Mouse (Mus musculus): ENCODE results near the gene Kirrel. TPM values are rescaled to one million over a fixed set of nuclear protein-coding genes. Genes with fewer than 3 reads are reported as not detected.

The Kirrel gene
- total and polyA plus RNA-seq, 3 experiments, result not detected

- TF ChIP-seq KAT2A (conservative IDR thresholded peaks at IDR 0.05; ENCODE audit: low read depth, low read length) (no peak), NELFE (IDR thresholded peaks at IDR 0.05; ENCODE audit: low read depth, low read length) (no peak), MYB (IDR thresholded peaks at IDR 0.05; ENCODE audit: low read depth, low read length) (no peak), TBP (IDR thresholded peaks at IDR 0.05; ENCODE audit: low read depth, low read length) (no peak), TAL1 (IDR thresholded peaks at IDR 0.05; ENCODE audit: low read length) (no peak), ZMIZ1 (IDR thresholded peaks at IDR 0.05; ENCODE audit: low read depth, low read length) (no peak), USF1 (IDR thresholded peaks at IDR 0.05; ENCODE audit: low read depth, low read length) (no peak), EP300 (IDR thresholded peaks at IDR 0.05; ENCODE audit: low read depth in 1 of 2, low read length in 2 of 2) (no peak), MAX (IDR thresholded peaks at IDR 0.05; ENCODE audit: low read length) (no peak), CHD1 (IDR thresholded peaks at IDR 0.05; ENCODE audit: low read depth, low read length) (no peak), POLR2AphosphoS2 (IDR thresholded peaks at IDR 0.05; ENCODE audit: low read length) (no peak), SIN3A (IDR thresholded peaks at IDR 0.05; ENCODE audit: low read length) (no peak), USF2 (IDR thresholded peaks at IDR 0.05; ENCODE audit: borderline replicate concordance in 1 of 2, insufficient read depth in 1 of 2, low read depth in 1 of 2, low read length in 2 of 2) (no peak), POLR2AphosphoS5 (IDR thresholded peaks at IDR 0.05; ENCODE audit: borderline replicate concordance, low read depth, low read length) (no peak), MXI1 (IDR thresholded peaks at IDR 0.05; ENCODE audit: low read depth, low read length) (no peak), POLR2A (IDR thresholded peaks at IDR 0.05; ENCODE audit: control insufficient read depth in 1 of 2, insufficient read depth in 1 of 2, low read depth in 1 of 2, low read length in 2 of 2, poor library complexity in 1 of 2) (no peak), ELF1 (IDR thresholded peaks at IDR 0.05; ENCODE audit: low read depth, low read length) (no peak)
- H3K9me3 ChIP-seq (replicated peaks; ENCODE audit: insufficient read depth, low read length), result no peaks in the 10 kb centered on the region
- H3K27ac ChIP-seq (ENCODE audit: control insufficient read depth, low read depth, low read length), result no peak overlapping the region
- no peaks in the 10 kb centered on the region for H3K36me3 ChIP-seq (ENCODE audit: control insufficient read depth in 1 of 2, insufficient read depth in 2 of 2, low read length in 2 of 2)
- H3K79me2 ChIP-seq (ENCODE audit: control insufficient read depth, insufficient read depth, low read length, poor library complexity), result no peaks in the 10 kb centered on the region
- H3K4me3 ChIP-seq (ENCODE audit: control insufficient read depth in 1 of 2, insufficient read depth in 1 of 2, low read depth in 2 of 2, low read length in 2 of 2), result no peak overlapping the region
- no peaks in the 10 kb centered on the region; a peak in 1 of 4 replicates for H3K27me3 ChIP-seq (ENCODE audit: control insufficient read depth in 1 of 2, insufficient read depth in 2 of 2, low read length in 2 of 2)
- H3K9ac ChIP-seq (ENCODE audit: control insufficient read depth, low read depth, low read length, poor library complexity, severe bottlenecking), result no peak overlapping the region
- DNase-seq (ENCODE audit: low read depth, low spot score), result no peak
- no peaks in the 10 kb centered on the region for H3K4me1 ChIP-seq (ENCODE audit: control insufficient read depth in 1 of 2, insufficient read depth in 2 of 2, low read length in 2 of 2)
Observed at GRCm38 (mm10) chr3:87097205-87097604, 77.3 kb downstream of the Kirrel start.

GRCm38 (mm10) chr3:87093718-87094117, 80.8 kb downstream of the Kirrel start:
- H3K79me2 ChIP-seq (ENCODE audit: control insufficient read depth, insufficient read depth, low read length, poor library complexity), result no peaks in the 10 kb centered on the region
- no peaks in the 10 kb centered on the region for H3K4me1 ChIP-seq (ENCODE audit: control insufficient read depth in 1 of 2, insufficient read depth in 2 of 2, low read length in 2 of 2)
- no peaks in the 10 kb centered on the region for H3K9me3 ChIP-seq (replicated peaks; ENCODE audit: insufficient read depth, low read length)
- no peak for DNase-seq (ENCODE audit: low read depth, low spot score)
- H3K36me3 ChIP-seq (ENCODE audit: control insufficient read depth in 1 of 2, insufficient read depth in 2 of 2, low read length in 2 of 2), result no peaks in the 10 kb centered on the region
- TF ChIP-seq ZNF384 (IDR thresholded peaks at IDR 0.05; ENCODE audit: low read depth, low read length) (no peak), ZC3H11A (IDR thresholded peaks at IDR 0.05; ENCODE audit: low read depth, low read length) (no peak), USF1 (IDR thresholded peaks at IDR 0.05; ENCODE audit: low read depth, low read length) (no peak), CTCF (IDR thresholded peaks at IDR 0.05 in 2 of 3, conservative IDR thresholded peaks at IDR 0.05 in 1 of 3; ENCODE audit: control insufficient read depth in 1 of 3, insufficient read depth in 1 of 3, low read depth in 2 of 3, low read length in 3 of 3, poor library complexity in 1 of 3, severe bottlenecking in 1 of 3) (no peak), SMC3 (IDR thresholded peaks at IDR 0.05; ENCODE audit: low read depth, low read length) (no peak), ZKSCAN1 (IDR thresholded peaks at IDR 0.05; ENCODE audit: low read depth, low read length) (no peak), ZMIZ1 (IDR thresholded peaks at IDR 0.05; ENCODE audit: low read depth, low read length) (no peak), GATA1 (IDR thresholded peaks at IDR 0.05; ENCODE audit: low read depth, low read length) (no peak), MXI1 (IDR thresholded peaks at IDR 0.05; ENCODE audit: low read depth, low read length) (no peak), TCF12 (IDR thresholded peaks at IDR 0.05; ENCODE audit: low read depth, low read length) (no peak), GABPA (IDR thresholded peaks at IDR 0.05; ENCODE audit: low read depth, low read length) (no peak), HCFC1 (IDR thresholded peaks at IDR 0.05; ENCODE audit: low read depth, low read length) (no peak), ELF1 (IDR thresholded peaks at IDR 0.05; ENCODE audit: low read depth, low read length) (no peak), SIN3A (IDR thresholded peaks at IDR 0.05; ENCODE audit: low read length) (no peak), MAX (IDR thresholded peaks at IDR 0.05; ENCODE audit: low read length) (no peak)
- H3K4me3 ChIP-seq (ENCODE audit: control insufficient read depth in 1 of 2, insufficient read depth in 1 of 2, low read depth in 2 of 2, low read length in 2 of 2), result no peak overlapping the region
- H3K27ac ChIP-seq (ENCODE audit: control insufficient read depth, low read depth, low read length), result no peak overlapping the region
- no peaks in the 10 kb centered on the region for H3K27me3 ChIP-seq (ENCODE audit: control insufficient read depth in 1 of 2, insufficient read depth in 2 of 2, low read length in 2 of 2)
- H3K9ac ChIP-seq (ENCODE audit: control insufficient read depth, low read depth, low read length, poor library complexity, severe bottlenecking), result no peak overlapping the region

Data from MEL (cell line).